Mouse (Mus musculus) gastrocnemius, postnatal 4 days (tissue): Measurements from ENCODE around the gene Fem1b. TPM values are rescaled to one million over a fixed set of nuclear protein-coding genes. Genes with fewer than 3 reads are reported as not detected.

Experiments
- DNase-seq, 2 experiments: peaks; one replicate each; pipeline ENCODE4 v3.0.0; 2021 to 2022; ENCODE audit warnings: low spot score in 2 of 2, mixed read lengths in 2 of 2
- total RNA-seq, 2 experiments: library from RNA; stranded (reverse); gene quantifications; 2 replicates each; pipeline ENCODE4 v1.2.3; 2021

Fem1b gene
- total RNA-seq, 2 experiments from 2014 or later, result 28.9 to 29.7 TPM

DNA sequence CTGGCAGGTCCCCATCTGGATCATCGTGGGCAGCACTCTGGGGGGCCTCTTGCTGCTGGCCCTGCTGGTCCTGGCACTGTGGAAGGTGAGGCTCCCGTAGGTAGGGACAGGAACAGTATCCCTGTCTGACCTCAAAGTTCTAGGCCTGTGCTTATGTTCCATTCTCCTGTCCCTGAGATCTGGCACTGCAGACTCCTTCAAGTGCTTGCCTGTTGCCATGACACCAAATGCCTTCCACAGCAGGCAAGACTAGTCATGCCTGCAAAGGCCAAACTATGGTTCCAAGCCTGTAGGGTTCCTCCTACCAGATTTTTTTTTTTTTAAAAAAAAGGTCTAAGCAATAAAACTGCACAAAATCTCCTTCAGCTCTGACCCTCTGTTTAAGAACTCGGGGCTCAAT, 29.8 kb downstream of the Fem1b start:
- no peak for DNase-seq

GRCm38 (mm10) chr9:62778721-62779120, 33.0 kb downstream of the Fem1b start:
- no peak for DNase-seq

- no peak for DNase-seq
Observed at GRCm38 (mm10) chr9:62777461-62777860, 34.3 kb downstream of the Fem1b start.

DNA sequence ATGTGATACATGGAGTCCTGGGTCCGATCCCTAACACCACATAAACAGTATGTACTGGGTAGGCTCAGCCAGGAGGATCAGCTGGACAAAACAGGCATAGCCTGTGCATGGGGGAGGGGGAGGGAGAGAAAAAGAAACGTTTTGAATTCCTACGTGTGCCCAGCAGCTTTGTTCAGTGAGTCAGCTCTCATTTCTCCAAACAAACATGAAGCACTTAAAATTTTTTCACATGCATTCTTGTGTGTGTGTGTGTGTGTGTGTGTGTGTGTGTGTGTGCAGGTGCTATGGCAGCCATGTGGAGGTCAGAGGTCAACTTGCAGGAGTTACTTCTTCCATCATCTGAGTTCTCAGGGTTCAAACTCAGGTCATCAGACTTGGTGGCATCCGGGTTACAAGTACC, 36.3 kb downstream of the Fem1b start:
- DNase-seq, result no peak

DNA sequence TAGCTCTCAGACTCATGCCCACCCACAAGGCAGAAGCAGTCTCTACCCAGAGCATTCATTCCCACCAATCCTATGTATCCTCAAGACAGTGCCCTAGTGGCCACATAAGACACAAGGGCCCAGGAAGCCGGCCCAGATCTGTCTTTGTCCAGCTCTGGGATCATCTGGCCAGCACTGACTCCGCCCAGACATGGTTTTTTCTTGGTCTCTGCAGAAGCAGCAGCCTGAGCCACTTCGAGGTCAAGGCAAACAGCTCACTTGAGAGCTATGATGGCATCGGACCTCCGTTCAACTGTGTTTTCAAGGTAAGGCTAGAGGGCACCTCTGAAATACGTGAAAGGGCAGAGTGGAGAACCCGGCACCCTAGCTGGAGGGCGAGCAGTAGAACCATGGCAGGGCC, 39.0 kb downstream of the Fem1b start:
- no peak for DNase-seq

DNA sequence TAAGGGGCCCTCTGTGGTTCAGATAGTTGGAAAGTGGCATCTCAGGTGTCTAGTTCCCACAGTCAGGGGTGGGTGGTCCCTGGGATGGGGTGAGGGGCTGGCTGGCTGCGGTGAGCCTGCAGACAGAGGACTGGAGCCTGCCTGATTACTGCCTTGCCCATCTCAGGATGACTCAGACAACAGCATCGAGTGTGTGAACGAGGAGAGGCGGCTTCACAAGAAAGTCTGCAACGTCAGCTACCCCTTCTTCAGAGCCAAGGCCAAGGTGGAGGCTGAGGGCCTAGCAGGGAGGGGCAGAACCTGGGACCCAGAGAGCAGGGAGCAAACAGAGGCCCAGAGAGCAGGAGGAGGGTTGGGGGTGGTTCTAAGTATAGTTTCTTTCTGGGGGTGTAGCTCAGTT, 43.4 kb downstream of the Fem1b start:
- no peak for DNase-seq

DNA sequence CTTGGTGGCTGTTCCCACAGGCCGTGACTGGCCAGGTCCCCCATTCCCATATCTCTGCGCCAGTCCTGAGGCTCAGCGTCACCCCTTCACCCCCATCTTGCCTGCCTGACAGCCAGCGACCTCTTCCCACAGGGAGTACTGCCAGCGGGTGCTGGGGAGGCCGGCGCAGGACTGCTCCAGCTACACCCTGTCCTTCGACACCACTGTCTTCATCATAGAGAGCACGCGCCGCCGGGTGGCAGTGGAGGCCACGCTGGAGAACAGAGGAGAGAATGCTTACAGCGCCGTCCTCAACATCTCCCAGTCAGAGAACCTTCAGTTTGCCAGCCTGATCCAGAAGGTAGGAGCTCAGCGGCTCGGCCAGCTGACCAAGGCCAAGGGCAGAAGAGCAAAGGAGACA, 44.3 kb downstream of the Fem1b start:
- DNase-seq, result no peak

- DNase-seq, result no peak
Observed at GRCm38 (mm10) chr9:62765346-62765745, 46.4 kb downstream of the Fem1b start.

DNA sequence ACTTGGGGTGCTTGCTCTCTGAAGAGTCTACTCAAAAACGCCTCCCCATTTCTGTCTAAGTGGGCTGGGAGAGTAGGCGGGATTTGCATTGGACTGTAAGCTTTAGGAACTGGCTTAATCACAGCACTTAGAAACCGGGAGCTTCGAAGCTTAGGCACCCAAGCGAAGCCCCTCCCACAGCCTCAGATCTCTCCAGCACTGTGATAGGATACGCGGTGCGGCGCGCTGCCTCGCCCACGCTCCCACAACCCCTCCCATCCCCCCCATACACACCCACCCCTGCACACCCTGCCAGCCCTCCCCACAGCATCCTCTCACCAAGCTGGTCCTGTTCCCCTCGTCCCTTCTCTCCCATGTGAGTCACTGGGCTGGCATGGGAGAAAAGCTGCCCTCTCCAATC, 48.3 kb downstream of the Fem1b start:
- DNase-seq, result no peak

- DNase-seq, result no peak
Observed at GRCm38 (mm10) chr9:62759601-62760000, 52.1 kb downstream of the Fem1b start.

DNA sequence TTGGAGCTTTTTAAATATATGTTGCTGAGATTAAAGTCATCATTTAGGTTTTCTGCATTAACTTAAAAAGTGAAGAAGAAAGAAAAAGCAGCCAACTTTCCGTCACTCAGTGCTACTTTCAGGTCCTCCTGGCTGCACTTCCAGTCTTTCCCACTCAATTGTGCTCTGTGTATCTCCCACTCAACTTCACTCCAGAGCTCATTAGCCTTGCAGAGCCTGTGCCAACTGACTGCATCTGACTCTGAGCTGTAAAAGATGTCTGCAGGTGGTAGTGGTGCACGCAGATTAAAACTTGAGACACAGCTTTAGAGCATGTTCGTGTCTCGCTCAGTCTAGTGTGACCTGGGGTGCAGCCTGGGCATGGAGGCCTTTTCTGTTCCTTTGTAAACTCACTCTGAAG, 53.4 kb downstream of the Fem1b start:
- no peak for DNase-seq

GRCm38 (mm10) chr9:62750381-62750780, 61.4 kb downstream of the Fem1b start:
- no peak for DNase-seq

GRCm38 (mm10) chr9:62749666-62750065, 62.1 kb downstream of the Fem1b start:
- DNase-seq, result no peak

DNA sequence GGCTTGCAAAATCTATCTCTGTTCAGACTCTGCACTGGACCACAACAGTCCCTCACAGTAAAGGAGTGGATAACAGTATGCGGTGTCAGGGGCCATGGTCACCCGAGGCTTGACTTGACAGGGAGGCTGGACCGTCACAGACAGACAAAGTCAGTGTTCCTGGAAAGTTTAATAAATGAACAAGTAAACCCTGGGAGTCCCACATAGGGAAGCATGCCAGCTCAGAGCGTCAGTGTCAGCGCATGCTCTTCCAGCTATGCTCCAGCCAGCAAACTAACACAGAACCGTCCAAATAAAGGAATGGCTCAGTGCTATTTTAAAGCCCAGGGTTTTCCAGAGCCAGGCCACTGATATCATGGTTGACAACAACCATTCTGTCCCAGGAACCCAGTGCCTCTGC, 65.1 kb downstream of the Fem1b start:
- no peak for DNase-seq

DNA sequence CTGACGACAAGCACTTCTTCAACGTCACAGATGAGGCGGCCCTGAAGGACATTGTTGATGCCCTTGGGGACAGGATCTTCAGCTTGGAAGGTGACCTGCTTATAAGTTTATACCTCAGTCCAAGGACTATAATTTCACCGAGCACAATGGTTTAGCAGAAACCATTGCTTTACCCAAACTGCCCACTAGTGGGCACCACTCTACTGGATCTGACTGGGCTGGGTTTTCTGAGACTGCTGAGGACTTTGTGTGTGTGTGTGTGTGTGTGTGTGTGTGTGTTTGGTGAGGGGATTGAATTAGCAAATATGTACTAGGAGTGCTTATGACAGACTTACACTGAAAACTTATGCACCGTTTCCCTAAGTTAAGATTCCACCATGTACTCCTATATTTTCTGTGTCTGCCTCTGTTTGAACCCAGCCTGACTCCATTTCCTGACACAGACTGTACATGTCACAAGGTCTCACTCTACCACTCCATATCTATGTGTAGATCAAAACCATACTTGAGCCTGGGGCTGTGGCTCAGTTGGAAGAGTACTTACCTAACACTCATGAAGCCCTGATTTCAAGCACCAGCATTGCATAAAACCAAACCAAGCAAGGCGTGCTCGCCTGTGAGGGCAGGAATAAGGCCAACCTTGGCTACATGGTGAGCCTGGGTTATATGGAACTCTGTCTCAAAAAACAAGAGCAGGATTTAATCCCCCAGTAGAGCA, 67.0 kb downstream of the Fem1b start:
- DNase-seq, result peak in 1 of 2 experiments; percentile 55

Other genes starting within 250 kb of the Fem1b start
- gene Itga11, start 134.1 kb downstream of the Fem1b start, total RNA-seq, result 1 to 10 TPM; 5.5 to 7.9 TPM
- 10 to 100 TPM; 26.4 to 27.2 TPM for gene Cln6, start 26.9 kb upstream of the Fem1b start, total RNA-seq
- gene Calml4, start 46.1 kb upstream of the Fem1b start, total RNA-seq, result 10 to 100 TPM; 19.9 to 20.3 TPM
- 10 to 100 TPM; 21.6 to 25.4 TPM for gene Pias1, start 176.0 kb upstream of the Fem1b start, total RNA-seq